Mouse (Mus musculus): Measurements from ENCODE around the gene Map3k14.

DNA sequence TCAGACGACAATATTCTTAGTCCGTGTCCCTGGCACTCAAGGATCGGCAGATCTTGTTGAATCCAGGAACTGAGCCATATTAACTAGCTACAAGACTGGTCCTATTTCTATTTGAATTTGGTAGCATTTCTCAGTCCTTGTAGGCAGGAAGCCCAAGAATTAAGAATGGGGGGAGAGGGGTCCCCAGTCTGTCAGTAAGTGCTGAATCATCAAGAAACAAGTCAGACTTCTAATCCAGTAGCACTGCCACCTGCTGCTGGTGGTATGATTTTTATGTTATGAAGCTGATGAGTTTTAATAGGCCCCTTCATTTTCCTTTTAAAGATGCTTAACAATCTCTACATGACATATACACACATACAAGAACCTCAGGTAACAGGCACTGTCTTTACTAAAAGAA, 16.9 kb downstream of the Map3k14 start:
- no peak for TF ChIP-seq CTCF (conservative IDR thresholded peaks at IDR 0.05; ENCODE audit: insufficient read depth, insufficient read length, low read depth, low read length)
- TF ChIP-seq POLR2A (IDR thresholded peaks at IDR 0.05; ENCODE audit: low read depth, low read length): no peak

All from kidney, adult 2 months (tissue).